Mouse (Mus musculus) testis, postnatal 10 days (tissue): ENCODE results near the gene Dnah7a.
"Not testable (repeated sequence)": the region's sequence is repeated elsewhere in the genome, so short reads cannot be mapped to it uniquely, and the experiment has no call there.

Source experiments
- DNase-seq: peaks from one replicate; pipeline ENCODE4 v3.0.0; 2021; ENCODE audit warnings: low spot score

The Dnah7a gene

GRCm38 (mm10) chr1:53384085-53384688 lies 322.4 kb downstream of the Dnah7a start:
- DNase-seq: no peak

GRCm38 (mm10) chr1:53377731-53378130 lies 328.9 kb downstream of the Dnah7a start:
- DNase-seq: no peak

- not testable (repeated sequence) for DNase-seq
These were observed 330.6 kb downstream of the Dnah7a start for GRCm38 (mm10) chr1:53375965-53376364.

- no peak for DNase-seq
These were observed 347.6 kb downstream of the Dnah7a start for GRCm38 (mm10) chr1:53358988-53359387.

GRCm38 (mm10) chr1:53352327-53353261 lies 354.0 kb downstream of the Dnah7a start, which contains the start of the genes Asdurf, Gm28551 and Asnsd1:
Gene Asdurf, minus strand, starts transcription at chr1:53352619.
Gene Gm28551, minus strand, starts transcription at chr1:53352667.
Gene Asnsd1, minus strand, starts transcription at chr1:53352752.
- peak; percentile 96 for DNase-seq
